Mouse (Mus musculus): ENCODE data around the gene Grin2a.

Grin2a gene

DNA sequence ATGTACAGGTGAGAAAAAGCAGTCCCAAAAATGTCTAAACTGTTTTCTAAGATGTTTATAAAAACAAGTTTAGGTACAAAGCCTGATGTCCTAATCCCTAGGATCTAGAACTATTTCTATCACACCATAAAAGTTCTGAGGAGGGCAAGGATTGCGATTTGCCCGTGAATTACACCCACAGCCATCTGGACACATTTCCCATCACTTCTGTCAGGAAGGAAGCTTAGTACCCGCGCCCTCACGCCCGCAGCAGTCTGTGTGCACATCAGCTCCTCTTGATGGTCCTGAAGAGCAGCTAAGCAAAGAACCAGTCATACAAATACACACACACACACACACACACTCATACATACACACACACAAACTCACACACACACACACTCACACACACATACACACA is 252.9 kb downstream of the Grin2a start:
- DNase-seq = peak; percentile 57

- DNase-seq = no peak
Observed at GRCm38 (mm10) chr16:9738679-9739078, 256.7 kb downstream of the Grin2a start.

GRCm38 (mm10) chr16:9737131-9737530 is 258.2 kb downstream of the Grin2a start:
- no peak for DNase-seq

GRCm38 (mm10) chr16:9735365-9736080 is 259.8 kb downstream of the Grin2a start:
- DNase-seq = peak; percentile 63

GRCm38 (mm10) chr16:9727603-9728002 is 267.8 kb downstream of the Grin2a start:
- no peak for DNase-seq

GRCm38 (mm10) chr16:9725578-9726113 is 269.7 kb downstream of the Grin2a start:
- no peak for DNase-seq

DNA sequence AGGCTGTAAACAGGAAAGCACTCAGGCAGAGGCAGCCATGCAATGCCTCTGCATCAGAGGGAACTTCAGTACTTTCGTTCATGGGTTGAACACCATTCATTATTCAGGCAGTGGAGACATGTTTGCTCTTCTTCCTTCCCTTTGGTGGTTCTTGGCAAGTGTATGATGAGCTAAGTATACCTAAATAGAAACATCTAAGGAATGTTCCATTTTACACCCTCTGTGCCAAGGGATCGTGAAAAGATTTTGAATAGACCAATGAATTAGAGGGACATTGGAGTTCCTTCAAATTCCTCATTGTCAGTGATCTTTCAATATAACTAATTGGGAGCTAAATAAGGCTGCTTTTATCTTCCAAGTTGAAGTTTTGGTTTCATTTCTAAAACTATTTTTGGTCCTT is 284.0 kb downstream of the Grin2a start:
- DNase-seq = no peak

DNA sequence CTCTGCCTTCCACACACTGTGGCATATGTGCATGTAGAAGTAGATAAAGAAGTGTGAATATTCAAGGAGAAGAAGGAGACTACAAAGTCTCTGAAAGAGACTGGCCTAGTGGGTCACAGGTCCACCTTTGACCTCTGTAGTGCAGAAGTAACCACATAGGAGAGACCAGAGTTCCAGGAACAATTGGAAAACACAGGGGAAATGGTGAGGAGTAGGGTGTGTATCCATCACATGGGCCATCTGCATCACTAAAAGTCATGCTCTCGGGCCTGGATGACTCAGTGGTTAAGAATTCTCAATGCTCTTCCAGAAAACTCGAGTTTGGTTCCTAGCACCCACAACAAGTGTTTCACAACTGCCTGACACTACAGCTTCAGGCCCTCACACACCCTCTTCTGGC is 285.4 kb downstream of the Grin2a start:
- DNase-seq = no peak

DNA sequence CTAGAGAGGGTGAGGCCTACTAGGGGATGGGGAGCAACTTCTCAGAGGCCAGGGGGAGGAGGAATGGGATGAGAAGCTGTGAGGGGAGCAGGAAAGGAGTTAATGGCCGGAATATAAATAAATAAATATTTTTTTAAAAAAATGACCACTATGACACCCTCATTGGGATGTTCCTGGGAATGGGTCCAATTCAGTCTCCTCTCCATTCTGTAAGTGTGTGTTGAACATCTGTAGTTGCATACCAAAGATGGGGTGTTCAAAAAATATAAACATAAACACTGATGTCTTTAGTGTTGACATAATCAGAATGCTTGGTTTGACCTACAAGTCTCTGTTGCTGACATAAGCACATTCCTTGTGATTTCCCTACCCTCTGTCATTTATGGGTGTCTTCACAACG is 298.2 kb downstream of the Grin2a start:
- DNase-seq = no peak

DNA sequence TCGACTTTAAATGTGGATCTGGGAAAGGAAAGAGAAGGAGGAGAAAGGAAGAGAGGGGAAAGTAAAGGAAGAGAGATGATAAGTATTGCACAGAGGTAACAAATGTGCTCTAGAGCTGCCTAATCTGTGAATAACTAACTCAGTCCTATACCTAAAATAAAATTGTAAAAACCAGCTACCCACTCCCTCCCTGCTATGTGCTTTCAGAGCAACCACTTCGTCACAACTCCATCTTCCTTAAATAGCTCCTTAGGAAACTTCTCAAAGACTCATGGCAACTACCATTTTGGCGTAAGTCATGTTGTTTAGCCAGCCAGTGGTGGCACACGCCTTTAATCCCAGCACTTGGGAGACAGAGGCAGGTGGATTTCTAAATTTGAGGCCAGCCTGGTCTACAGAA is 301.3 kb downstream of the Grin2a start:
- no peak for DNase-seq

DNA sequence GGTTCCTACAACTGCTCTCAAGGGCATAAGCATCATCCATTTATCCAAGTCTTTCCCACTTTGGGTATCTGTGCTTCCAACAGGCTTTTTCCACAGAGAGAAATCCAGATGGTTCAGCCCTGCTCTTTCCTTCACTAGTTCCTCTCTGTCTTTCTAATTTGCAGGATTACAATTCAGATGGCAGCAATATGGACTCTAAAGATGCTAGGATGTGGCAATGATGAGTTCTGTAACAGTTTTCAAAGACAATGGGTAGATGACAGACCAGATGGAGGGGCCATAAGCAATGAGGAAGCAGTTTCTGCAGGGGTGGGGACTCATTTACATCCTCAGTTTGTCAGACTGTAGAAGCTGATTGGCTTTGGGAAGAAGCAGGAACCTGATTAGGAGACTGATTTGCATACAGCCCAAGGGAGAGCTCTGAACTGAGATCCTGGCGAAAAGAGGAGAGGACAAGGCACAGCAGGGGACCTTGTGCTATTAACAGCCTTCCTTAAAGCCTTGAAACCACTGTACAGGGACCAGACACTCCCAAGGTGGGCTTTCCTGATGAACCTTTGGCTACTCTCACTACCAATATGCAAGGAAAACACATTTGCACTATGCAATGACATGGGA is 306.7 kb downstream of the Grin2a start:
- DNase-seq = peak; percentile 77

GRCm38 (mm10) chr16:9680572-9680971 is 314.8 kb downstream of the Grin2a start:
- no peak for DNase-seq

GRCm38 (mm10) chr16:9679994-9680393 is 315.4 kb downstream of the Grin2a start:
- DNase-seq = no peak

DNA sequence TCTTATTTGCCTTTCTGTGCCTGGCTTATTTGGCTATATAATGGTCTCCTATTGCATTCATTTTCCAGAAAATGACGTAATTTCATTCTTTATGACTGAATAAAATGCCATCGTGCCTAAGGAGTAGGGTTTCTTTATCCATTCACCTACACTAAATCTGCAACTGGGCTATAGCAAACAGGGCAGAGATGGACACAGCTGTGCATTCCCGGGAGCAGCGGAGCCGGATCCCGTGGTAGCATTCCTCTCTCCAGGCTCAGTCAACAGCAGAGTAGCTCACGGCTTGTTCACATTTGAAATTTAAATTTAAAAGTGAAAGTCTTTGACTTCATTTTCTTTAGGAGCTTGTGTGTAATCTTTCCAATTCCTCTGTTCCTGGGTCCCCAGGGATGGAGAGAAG is 316.6 kb downstream of the Grin2a start:
- no peak for DNase-seq

- DNase-seq = no peak
Observed at GRCm38 (mm10) chr16:9672390-9672789, 323.0 kb downstream of the Grin2a start.

- no peak for DNase-seq
Observed at GRCm38 (mm10) chr16:9671222-9671621, 324.1 kb downstream of the Grin2a start.

DNA sequence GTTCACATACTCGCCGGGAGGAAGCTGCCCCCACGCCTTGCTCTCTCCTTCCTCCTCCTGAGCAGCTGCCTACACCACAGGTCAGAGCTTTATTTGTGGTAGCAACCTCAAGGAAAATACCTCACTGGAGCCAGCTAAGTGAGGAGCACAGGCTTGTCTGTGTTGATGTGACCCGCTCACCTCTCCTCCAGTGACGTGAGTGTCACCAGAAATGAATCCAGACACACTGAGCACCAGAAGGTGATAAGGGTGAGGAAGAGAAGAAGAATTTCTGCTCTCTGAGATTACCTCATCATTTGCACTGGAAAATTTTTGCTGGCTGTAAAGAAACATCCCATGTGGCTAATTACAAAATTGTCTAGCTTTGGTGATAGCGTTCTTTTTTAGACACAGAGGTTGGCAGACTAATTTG is 324.6 kb downstream of the Grin2a start:
- peak; percentile 18 for DNase-seq

DNA sequence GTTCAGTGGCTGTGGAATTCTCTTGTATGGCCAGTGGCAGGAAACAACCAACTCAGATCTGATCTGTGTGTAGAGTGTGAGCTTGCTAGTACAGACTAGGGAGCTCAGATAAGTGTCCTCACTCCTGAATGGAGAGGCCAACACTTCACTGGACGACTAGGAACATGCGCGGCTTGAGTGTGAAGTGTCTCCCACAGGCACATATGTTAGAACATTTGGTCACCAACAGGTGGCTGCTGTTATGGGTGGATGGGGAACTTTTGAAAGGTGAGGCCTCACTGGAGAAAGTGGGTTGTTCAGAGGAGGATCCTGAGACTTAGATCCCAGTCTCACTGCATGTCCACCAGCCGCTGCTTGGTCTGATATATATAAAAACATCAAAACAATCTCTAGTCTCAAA is 329.5 kb downstream of the Grin2a start:
- peak; percentile 24 for DNase-seq

DNA sequence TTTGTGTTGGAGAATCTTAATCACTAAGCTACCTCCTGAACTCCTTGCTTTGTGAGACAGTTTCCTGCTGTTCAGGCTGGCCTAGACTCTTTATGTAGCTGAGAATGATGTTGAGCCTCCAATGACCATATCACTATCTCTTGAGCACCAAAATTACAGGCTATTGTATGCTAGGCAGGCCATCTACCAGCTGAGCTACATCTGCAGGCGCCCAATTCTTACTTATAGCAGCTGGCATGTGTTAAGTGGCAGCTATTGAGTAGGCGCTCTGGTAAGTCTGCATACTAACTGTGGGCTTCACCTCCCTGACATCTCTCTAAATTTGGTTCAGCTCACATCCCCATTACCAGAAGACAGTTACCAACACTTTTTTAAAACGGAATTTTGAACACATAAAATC is 331.3 kb downstream of the Grin2a start:
- DNase-seq = no peak

DNA sequence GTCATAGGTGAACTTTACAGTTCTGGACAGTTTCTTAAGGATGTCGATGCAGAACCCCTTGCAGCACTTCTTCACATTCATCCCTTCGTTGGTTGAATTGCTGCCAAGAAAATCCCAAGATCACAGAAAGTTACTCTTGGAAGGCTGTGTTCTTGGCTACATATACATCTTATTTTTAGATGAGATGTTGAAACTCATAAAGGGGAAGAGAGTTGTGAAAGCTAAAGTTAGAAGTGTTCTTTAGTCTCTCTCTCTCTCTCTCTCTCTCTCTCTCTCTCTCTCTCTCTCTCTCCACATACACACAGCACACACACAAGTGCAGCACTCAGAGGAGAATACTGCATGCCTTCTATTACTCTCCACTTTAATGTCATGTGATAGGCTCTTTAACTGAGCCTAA is 331.9 kb downstream of the Grin2a start:
- no peak for DNase-seq

GRCm38 (mm10) chr16:9625652-9626444 is 369.5 kb downstream of the Grin2a start:
- peak; percentile 38 for DNase-seq

DNA sequence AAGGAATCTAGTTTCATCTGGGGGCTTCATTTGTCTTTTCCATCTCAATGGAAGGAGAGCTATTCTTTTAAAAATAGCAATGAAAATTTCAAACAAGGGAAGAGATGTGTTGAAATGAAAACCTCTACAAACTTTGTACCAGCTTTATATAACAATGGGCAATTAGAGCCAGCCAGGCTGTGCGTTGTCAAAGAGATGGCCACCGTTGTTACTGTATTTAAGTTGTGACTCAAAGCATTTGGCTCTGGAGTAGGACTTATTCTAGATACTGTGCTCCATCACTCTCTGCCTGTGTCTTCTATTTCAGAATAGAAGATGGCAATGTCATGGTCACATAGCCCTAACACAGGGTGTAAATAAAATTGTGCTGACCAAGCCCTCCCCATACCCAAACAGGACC is 371.0 kb downstream of the Grin2a start:
- DNase-seq = no peak

DNA sequence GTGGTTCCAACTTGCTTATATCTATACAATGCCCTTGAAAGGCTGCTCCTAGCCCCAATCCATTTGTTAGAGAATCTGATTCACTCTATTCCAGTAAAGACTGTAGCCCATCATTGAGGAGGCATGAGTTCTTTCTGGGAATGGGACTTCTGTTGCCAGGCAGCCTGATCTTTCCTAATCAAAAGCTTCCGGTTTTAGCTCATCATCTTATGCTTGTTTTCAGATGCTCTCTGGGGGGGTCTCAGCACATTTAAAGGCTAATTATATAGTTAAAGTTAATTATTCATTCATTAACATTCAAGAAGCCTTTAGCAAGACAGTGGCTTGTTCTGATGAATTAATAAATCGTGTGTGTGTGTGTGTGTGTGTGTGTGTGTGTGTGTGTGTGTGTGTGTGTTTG is 377.2 kb downstream of the Grin2a start:
- no peak for DNase-seq

GRCm38 (mm10) chr16:9617215-9617614 is 378.1 kb downstream of the Grin2a start:
- DNase-seq = no peak
